ENCODE assay signal across 9 mouse cellular contexts in the genomic region with DNA sequence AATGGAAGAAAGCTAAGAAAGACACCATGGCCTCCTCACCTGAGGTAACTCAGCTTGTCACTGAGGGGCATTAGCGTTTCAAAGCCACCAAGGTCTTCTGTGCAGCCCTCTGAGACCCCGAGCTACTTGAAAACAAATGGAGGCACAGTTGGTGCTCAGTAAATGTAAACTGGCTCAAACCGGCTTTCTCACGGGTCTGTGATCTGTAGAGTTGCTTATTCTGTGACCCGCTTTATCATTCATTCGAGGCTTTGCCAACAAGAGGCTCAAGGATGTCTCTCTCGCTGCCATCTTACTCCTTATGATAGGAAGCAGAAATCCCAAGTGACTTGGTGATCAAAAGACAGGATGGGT. TPM values are rescaled to one million over a fixed set of nuclear protein-coding genes. Genes with fewer than 3 reads are reported as not detected.
A peak's percentile ranks its signal among the peaks of the same experiment; 100 is the strongest.
DNase-seq lines count a peak whose midpoint lies in the region; ATAC-seq lines count a peak whose summit lies in the region.
"Had no signal": no experiment of that assay in that cellular context is flagged by ENCODE, and none has a peak within 500 bp of the region (broad histone marks: within the 10 kb centered on the region; RNA-seq: fewer than 3 reads in every experiment).

No protein-coding gene starts in this region.

- no peak overlapping the region for H3K9ac ChIP-seq in heart, embryonic 15.5 days

- peaks cover 71% of the 10 kb centered on the region for H3K27me3 ChIP-seq in heart, embryonic 15.5 days
- peaks cover 88% of the 10 kb centered on the region for H3K27me3 ChIP-seq in hindbrain, embryonic 10.5 days (ENCODE audit: insufficient read depth, poor library complexity, severe bottlenecking)
- peaks cover 87% of the 10 kb centered on the region for H3K27me3 ChIP-seq in midbrain, embryonic 10.5 days (ENCODE audit: low read depth, poor library complexity, severe bottlenecking)

- ATAC-seq in heart, embryonic 15.5 days (replicated peaks; ENCODE audit: insufficient number of reproducible peaks, insufficient read depth, low FRiP score, low read depth), result no peak

- peak overlapping the region; percentile 99 for H3K4me2 ChIP-seq in heart, embryonic 15.5 days

- no peak overlapping the region for H3K27ac ChIP-seq in heart, embryonic 15.5 days
- H3K27ac ChIP-seq in hindbrain, embryonic 10.5 days, result peak overlapping the region; percentile 87; the same call in 1 of the 2 replicates
- H3K27ac ChIP-seq in midbrain, embryonic 10.5 days (replicated peaks), result peak overlapping the region; percentile 63; the same call in 1 of the 2 replicates

- peak overlapping the region; percentile 61 for H3K4me3 ChIP-seq in heart, embryonic 15.5 days
- H3K4me3 ChIP-seq in hindbrain, embryonic 10.5 days, result peak overlapping the region; percentile 69
- H3K4me3 ChIP-seq in midbrain, embryonic 10.5 days, result peak overlapping the region; percentile 68

- no peak for DNase-seq in heart, adult 11 months
- DNase-seq in MN1 (ENCODE audit: low spot score), result peak; percentile 25
- DNase-seq in hindbrain, embryonic 10.5 days (ENCODE audit: low spot score), result no peak
- DNase-seq in midbrain, embryonic 10.5 days (ENCODE audit: low spot score), result no peak
- no peak for DNase-seq in cerebellum, adult 18-20 months
- DNase-seq in frontal cortex, postnatal 10 days (ENCODE audit: low spot score in 2 of 2), result no peak
- DNase-seq in kidney, postnatal 36 days, result no peak

- no peaks in the 10 kb centered on the region for H3K9me3 ChIP-seq in heart, embryonic 15.5 days (replicated peaks)
- H3K9me3 ChIP-seq in hindbrain, embryonic 10.5 days, result no peaks in the 10 kb centered on the region
- no peaks in the 10 kb centered on the region for H3K9me3 ChIP-seq in midbrain, embryonic 10.5 days (replicated peaks)
- H3K9me3 ChIP-seq: G1E had no signal

- H3K4me1 ChIP-seq in heart, embryonic 15.5 days (replicated peaks), result peaks cover 31% of the 10 kb centered on the region
- peaks cover 37% of the 10 kb centered on the region for H3K4me1 ChIP-seq in hindbrain, embryonic 10.5 days (replicated peaks)
- H3K4me1 ChIP-seq in midbrain, embryonic 10.5 days, result peaks cover 42% of the 10 kb centered on the region

- H3K36me3 ChIP-seq in heart, embryonic 15.5 days, result no peaks in the 10 kb centered on the region
- no peaks in the 10 kb centered on the region for H3K36me3 ChIP-seq in hindbrain, embryonic 10.5 days
- H3K36me3 ChIP-seq in midbrain, embryonic 10.5 days, result no peaks in the 10 kb centered on the region
- H3K36me3 ChIP-seq: G1E had no signal

- 6% methylated on average over 7 of the region's 7 CpGs for WGBS in heart, embryonic 15.5 days
- 5% methylated on average over 7 of the region's 7 CpGs for WGBS in hindbrain, embryonic 10.5 days
- 7% methylated on average over 7 of the region's 7 CpGs for WGBS in midbrain, embryonic 10.5 days

RNA-seq across cellular contexts. Expression of gene Etv4, which starts 0.7 kb away (rescaled TPM):
- 3.5 and 5.8 TPM in 2 replicates for polyA plus RNA-seq in heart, embryonic 15.5 days (2015; fragmentation: Nextera tagmentation; extraction: Ambion mirVana)
- 7.6 and 8.8 TPM in 2 replicates for polyA plus RNA-seq in hindbrain, embryonic 10.5 days (2016; fragmentation: Nextera tagmentation; extraction: Ambion mirVana)
- polyA plus RNA-seq in midbrain, embryonic 10.5 days (2016; fragmentation: Nextera tagmentation; extraction: Ambion mirVana), result 9.4 and 10.5 TPM in 2 replicates

RNA-seq across cellular contexts. Expression of gene Dhx8, which starts 53.1 kb away (rescaled TPM):
- polyA plus RNA-seq in heart, embryonic 15.5 days (2015; fragmentation: Nextera tagmentation; extraction: Ambion mirVana), result 17.2 and 20.8 TPM in 2 replicates
- polyA plus RNA-seq in hindbrain, embryonic 10.5 days (2016; fragmentation: Nextera tagmentation; extraction: Ambion mirVana), result 37.1 and 42.2 TPM in 2 replicates
- polyA plus RNA-seq in midbrain, embryonic 10.5 days (2016; fragmentation: Nextera tagmentation; extraction: Ambion mirVana), result 40.0 and 44.0 TPM in 2 replicates
